Mouse (Mus musculus): Measurements from ENCODE around the gene Irs2. TPM values are rescaled to one million over a fixed set of nuclear protein-coding genes. Genes with fewer than 3 reads are reported as not detected.

Irs2 gene
- polyA plus RNA-seq, 1 experiment from 2014 or later: 5.4 TPM

DNA sequence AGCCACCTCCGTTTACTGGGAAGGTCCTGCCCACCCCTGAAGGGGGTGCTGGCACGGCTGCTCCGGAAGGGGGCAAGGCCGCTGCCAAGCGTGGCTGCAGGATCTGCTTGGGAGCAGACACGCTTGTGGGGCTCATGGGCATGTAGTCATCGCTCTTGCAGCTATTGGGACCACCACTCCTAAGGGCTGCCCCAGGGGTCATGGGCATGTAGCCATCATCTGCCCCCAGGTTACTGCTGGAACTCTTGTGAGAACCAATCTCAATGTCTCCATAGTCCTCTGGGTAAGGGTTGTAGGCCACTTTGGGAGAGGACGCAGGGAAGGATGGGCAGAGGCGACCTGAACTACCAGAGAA, 2.0 kb downstream of the Irs2 start:
- Histone ChIP-seq H3K9ac (replicated peaks; ENCODE audit: low read length) (peak overlapping the region; percentile 84), H3K27me3 (ENCODE audit: control insufficient read depth, insufficient read depth, low read length) (no peaks in the 10 kb centered on the region), H3K4me1 (ENCODE audit: control insufficient read depth, insufficient read depth, low read length) (peaks cover 69% of the 10 kb centered on the region), H3K27ac (replicated peaks; ENCODE audit: low read depth, low read length) (peak overlapping the region; percentile 5; the same call in 1 of the 2 replicates), H3K4me2 (ENCODE audit: low read length) (peak overlapping the region; percentile 83), H3K9me3 (ENCODE audit: control insufficient read depth, low read length) (no peaks in the 10 kb centered on the region), H3K4me3 (replicated peaks; ENCODE audit: low read depth, low read length) (peak overlapping the region; percentile 78), H3K36me3 (ENCODE audit: control insufficient read depth, insufficient read depth, low read length) (0 out of 2 replicates have a peak, but pooled peaks cover 7% of the 10 kb centered on the region)
- ATAC-seq (ENCODE audit: low FRiP score, low TSS enrichment) (no peak), DNase-seq (no peak)
- WGBS: 87% methylated on average over 9 of the region's 9 CpGs

DNA sequence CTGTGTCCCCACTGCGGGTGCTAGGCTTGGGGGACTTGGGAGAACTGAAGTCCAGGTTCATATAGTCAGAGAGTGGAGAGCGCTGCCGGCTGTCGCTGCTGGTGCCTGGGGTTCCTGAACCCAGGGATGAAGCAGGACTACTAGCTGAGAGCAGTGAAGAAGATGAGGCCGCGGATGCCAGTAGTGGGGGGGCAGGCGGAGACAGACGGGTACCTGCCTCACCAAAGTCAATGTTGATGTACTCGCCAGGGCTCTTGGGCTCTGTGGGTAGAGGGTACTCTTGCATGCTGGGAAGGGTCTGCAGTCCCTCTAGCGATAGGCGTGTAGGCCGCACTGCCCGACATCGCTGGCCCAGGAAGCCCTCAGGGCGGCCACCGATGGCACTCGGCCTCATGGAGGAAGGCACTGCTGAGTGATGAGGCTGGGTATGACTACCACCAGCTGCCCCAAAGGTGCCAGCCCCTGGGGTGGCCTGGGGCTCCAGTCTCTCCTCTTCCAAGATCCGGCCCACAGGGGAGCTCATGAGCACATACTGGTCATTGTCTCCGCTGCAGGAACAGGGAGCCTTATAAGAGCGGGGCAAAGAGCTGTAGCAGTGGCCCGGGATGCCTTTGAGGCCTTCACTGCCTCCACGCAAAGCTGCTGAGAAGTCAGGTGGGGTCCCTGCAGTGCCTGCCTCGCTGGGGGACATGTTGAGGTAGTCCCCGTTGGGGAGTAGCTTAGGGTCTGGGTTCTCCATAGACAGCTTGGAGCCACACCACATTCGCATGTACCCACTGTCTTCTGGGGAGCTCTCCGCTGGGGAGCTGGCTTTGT, 2.6 kb downstream of the Irs2 start:
- no peaks in the 10 kb centered on the region for H3K27me3 ChIP-seq (ENCODE audit: control insufficient read depth, insufficient read depth, low read length)
- peak overlapping the region; percentile 83 for H3K4me2 ChIP-seq (ENCODE audit: low read length)
- H3K4me3 ChIP-seq (replicated peaks; ENCODE audit: low read depth, low read length): peak overlapping the region; percentile 78
- 0 out of 2 replicates have a peak, but pooled peaks cover 7% of the 10 kb centered on the region for H3K36me3 ChIP-seq (ENCODE audit: control insufficient read depth, insufficient read depth, low read length)
- H3K4me1 ChIP-seq (ENCODE audit: control insufficient read depth, insufficient read depth, low read length): peaks cover 70% of the 10 kb centered on the region
- H3K9ac ChIP-seq (replicated peaks; ENCODE audit: low read length): peak overlapping the region; percentile 84; the same call in 1 of the 2 replicates
- H3K27ac ChIP-seq (replicated peaks; ENCODE audit: low read depth, low read length): 0 out of 2 replicates have a peak overlapping the region, but pooled peaks have one; percentile 5
- ATAC-seq (ENCODE audit: low FRiP score, low TSS enrichment): no peak
- 79% methylated on average over 26 of the region's 26 CpGs for WGBS
- H3K9me3 ChIP-seq (ENCODE audit: control insufficient read depth, low read length): no peaks in the 10 kb centered on the region
- DNase-seq: no peak

DNA sequence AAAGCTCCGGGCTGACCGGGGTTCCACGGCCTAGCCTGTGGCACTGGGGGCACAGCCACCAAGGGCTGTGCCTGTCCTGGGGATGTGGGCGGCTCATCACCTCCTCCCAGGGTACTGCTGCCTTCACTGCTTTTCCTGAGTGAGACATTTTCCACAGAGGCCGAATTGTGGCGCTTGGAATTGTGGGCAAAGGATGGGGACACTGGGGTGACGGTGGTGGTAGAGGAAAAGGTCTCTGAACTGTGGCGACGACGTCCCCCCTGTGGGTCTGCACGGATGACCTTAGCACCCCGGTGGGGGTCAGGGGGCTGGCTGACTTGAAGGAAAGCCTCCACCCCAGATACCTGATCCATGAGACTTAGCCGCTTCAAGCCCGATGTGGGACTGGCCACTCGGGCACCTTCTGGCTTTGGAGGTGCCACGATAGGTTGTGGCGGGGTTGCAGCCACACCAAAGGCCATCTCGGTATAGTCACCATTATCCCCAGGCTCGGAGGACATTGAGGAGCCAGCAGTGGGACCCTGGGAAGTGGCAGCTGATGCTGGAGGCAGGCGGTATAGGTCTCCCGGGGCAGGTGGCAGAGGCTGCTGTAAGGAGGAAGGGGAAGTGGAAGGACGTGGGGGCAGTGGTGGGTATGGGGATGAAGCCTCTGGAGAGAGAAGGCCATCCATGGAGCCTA, 3.3 kb downstream of the Irs2 start:
- DNase-seq: no peak
- Histone ChIP-seq H3K4me2 (ENCODE audit: low read length) (peak overlapping the region; percentile 83), H3K4me3 (replicated peaks; ENCODE audit: low read depth, low read length) (peak overlapping the region; percentile 78), H3K4me1 (ENCODE audit: control insufficient read depth, insufficient read depth, low read length) (peaks cover 70% of the 10 kb centered on the region), H3K9me3 (ENCODE audit: control insufficient read depth, low read length) (no peaks in the 10 kb centered on the region), H3K36me3 (ENCODE audit: control insufficient read depth, insufficient read depth, low read length) (0 out of 2 replicates have a peak, but pooled peaks cover 7% of the 10 kb centered on the region), H3K9ac (replicated peaks; ENCODE audit: low read length) (peak overlapping the region; percentile 60; the same call in 1 of the 2 replicates), H3K27me3 (ENCODE audit: control insufficient read depth, insufficient read depth, low read length) (no peaks in the 10 kb centered on the region), H3K27ac (replicated peaks; ENCODE audit: low read depth, low read length) (no peak overlapping the region)
- ATAC-seq (ENCODE audit: low FRiP score, low TSS enrichment): no peak
- WGBS: 70% methylated on average over 21 of the region's 22 CpGs

DNA sequence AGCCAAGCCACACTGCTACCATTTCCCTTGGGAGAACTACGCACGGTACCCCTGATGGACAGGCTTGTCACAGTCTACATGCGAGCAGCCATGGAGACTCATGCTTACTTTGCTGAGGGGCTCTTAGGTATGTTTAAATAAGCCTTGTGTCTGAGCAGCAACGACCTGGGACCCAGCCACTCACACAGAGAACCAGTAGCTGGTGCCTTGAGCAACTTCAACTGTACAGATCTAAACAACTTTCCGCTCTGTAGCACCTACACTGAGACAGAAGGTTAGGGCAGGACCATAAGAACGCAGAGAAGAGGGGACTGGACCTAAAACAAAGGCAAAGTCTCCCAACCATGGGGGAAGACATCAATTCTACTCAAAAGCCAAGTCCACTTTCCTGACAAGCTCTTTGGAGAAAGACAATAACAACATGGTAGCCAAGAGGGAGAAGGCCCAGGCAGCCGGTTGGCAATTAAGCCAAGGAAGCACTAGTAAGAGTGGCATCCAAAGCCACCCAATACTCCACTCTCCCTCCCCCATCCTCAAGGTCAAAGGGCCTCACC, 4.3 kb downstream of the Irs2 start:
- no peak for ATAC-seq (ENCODE audit: low FRiP score, low TSS enrichment)
- DNase-seq: peak; percentile 37
- Histone ChIP-seq H3K9me3 (ENCODE audit: control insufficient read depth, low read length) (no peaks in the 10 kb centered on the region), H3K4me3 (replicated peaks; ENCODE audit: low read depth, low read length) (peak overlapping the region; percentile 78), H3K36me3 (ENCODE audit: control insufficient read depth, insufficient read depth, low read length) (0 out of 2 replicates have a peak, but pooled peaks cover 7% of the 10 kb centered on the region), H3K4me2 (ENCODE audit: low read length) (peak overlapping the region; percentile 83), H3K27ac (replicated peaks; ENCODE audit: low read depth, low read length) (0 out of 2 replicates have a peak overlapping the region, but pooled peaks have one; percentile 13), H3K9ac (replicated peaks; ENCODE audit: low read length) (peak overlapping the region; percentile 60), H3K4me1 (ENCODE audit: control insufficient read depth, insufficient read depth, low read length) (peaks cover 77% of the 10 kb centered on the region), H3K27me3 (ENCODE audit: control insufficient read depth, insufficient read depth, low read length) (no peaks in the 10 kb centered on the region)
- 27% methylated on average over 7 of the region's 7 CpGs for WGBS

DNA sequence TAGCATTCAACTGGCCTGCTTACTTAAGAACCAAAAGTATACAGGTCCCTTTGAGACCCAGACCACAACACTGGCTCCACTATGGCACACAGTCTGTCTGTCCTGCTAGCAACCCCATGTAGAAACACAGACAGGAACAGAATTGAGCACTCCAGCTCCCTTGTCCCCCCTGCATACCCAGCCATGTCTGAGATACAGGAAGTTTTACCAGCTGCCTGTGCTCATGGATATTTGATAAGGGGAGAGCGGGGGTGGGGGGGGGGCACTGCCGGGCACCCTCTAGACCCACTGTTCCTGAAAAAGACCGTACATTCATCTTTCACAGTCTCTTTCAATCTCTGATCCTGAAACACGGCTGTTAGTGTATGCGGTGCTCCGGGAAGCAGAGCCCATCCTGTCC, 5.0 kb downstream of the Irs2 start:
- Histone ChIP-seq H3K9me3 (ENCODE audit: control insufficient read depth, low read length) (no peaks in the 10 kb centered on the region), H3K4me1 (ENCODE audit: control insufficient read depth, insufficient read depth, low read length) (peaks cover 77% of the 10 kb centered on the region), H3K4me3 (replicated peaks; ENCODE audit: low read depth, low read length) (peak overlapping the region; percentile 78), H3K27me3 (ENCODE audit: control insufficient read depth, insufficient read depth, low read length) (no peaks in the 10 kb centered on the region), H3K4me2 (ENCODE audit: low read length) (peak overlapping the region; percentile 83), H3K27ac (replicated peaks; ENCODE audit: low read depth, low read length) (0 out of 2 replicates have a peak overlapping the region, but pooled peaks have one; percentile 13), H3K36me3 (ENCODE audit: control insufficient read depth, insufficient read depth, low read length) (0 out of 2 replicates have a peak, but pooled peaks cover 7% of the 10 kb centered on the region), H3K9ac (replicated peaks; ENCODE audit: low read length) (peak overlapping the region; percentile 60)
- DNase-seq (no peak), ATAC-seq (ENCODE audit: low FRiP score, low TSS enrichment) (no peak)
- WGBS: 33% methylated on average over 6 of the region's 6 CpGs

DNA sequence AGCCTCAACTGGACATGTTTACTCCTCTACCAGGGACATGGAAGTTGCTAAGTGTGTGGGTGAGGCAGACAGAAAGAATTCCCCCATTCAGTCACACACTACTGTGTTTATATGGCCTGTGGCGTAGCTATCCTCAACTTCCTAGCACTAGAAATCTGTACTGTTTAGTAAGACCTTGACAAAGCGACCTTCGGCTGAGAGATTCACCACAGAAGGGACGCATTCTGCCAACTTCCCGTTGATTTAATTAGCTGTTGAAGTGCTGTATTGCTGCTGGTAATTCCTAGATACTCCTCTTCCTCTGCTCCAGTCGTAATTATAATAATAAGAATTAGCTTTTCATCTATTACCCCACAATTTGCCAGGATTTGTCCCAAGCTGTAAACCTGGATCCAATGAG, 5.4 kb downstream of the Irs2 start:
- no peaks in the 10 kb centered on the region for H3K9me3 ChIP-seq (ENCODE audit: control insufficient read depth, low read length)
- peak overlapping the region; percentile 6; the same call in 1 of the 2 replicates for H3K27ac ChIP-seq (replicated peaks; ENCODE audit: low read depth, low read length)
- no peak for ATAC-seq (ENCODE audit: low FRiP score, low TSS enrichment)
- peak overlapping the region; percentile 60 for H3K9ac ChIP-seq (replicated peaks; ENCODE audit: low read length)
- no peaks in the 10 kb centered on the region for H3K27me3 ChIP-seq (ENCODE audit: control insufficient read depth, insufficient read depth, low read length)
- H3K4me3 ChIP-seq (replicated peaks; ENCODE audit: low read depth, low read length): peak overlapping the region; percentile 78
- H3K36me3 ChIP-seq (ENCODE audit: control insufficient read depth, insufficient read depth, low read length): 0 out of 2 replicates have a peak, but pooled peaks cover 7% of the 10 kb centered on the region
- 19% methylated on average over 6 of the region's 6 CpGs for WGBS
- peak overlapping the region; percentile 83 for H3K4me2 ChIP-seq (ENCODE audit: low read length)
- H3K4me1 ChIP-seq (ENCODE audit: control insufficient read depth, insufficient read depth, low read length): peaks cover 77% of the 10 kb centered on the region
- DNase-seq: peak; percentile 35

DNA sequence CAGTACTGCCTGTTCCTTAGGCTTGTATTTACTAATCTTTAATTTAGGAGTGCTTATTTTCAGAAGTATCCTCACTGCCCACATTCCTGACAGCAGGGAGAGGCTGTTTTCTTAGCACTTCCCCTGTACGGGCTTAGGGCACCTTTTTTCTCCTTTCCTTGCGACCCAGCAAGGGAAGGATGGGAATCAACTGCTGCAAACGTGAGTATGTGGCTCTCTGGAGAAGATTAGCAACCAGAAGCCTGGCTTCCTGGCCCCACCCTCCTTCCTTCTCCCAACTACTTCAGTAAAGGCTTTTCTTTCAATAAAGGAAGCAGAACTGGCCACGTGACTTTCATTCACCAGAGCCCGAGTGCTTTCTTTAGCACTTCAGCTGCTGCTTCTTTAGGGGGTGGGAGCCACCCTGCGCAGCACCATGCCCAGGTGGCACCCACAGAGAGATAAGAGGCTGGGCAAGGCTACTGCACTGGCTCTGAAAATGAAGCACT, 7.2 kb downstream of the Irs2 start:
- 5% methylated on average over 6 of the region's 6 CpGs for WGBS
- Histone ChIP-seq H3K27me3 (ENCODE audit: control insufficient read depth, insufficient read depth, low read length) (no peaks in the 10 kb centered on the region), H3K9ac (replicated peaks; ENCODE audit: low read length) (peak overlapping the region; percentile 47), H3K27ac (replicated peaks; ENCODE audit: low read depth, low read length) (peak overlapping the region; percentile 53), H3K4me1 (ENCODE audit: control insufficient read depth, insufficient read depth, low read length) (peaks cover 70% of the 10 kb centered on the region), H3K36me3 (ENCODE audit: control insufficient read depth, insufficient read depth, low read length) (0 out of 2 replicates have a peak, but pooled peaks cover 7% of the 10 kb centered on the region), H3K4me2 (ENCODE audit: low read length) (peak overlapping the region; percentile 83), H3K4me3 (replicated peaks; ENCODE audit: low read depth, low read length) (peak overlapping the region; percentile 78), H3K9me3 (ENCODE audit: control insufficient read depth, low read length) (no peaks in the 10 kb centered on the region)
- peak; percentile 69 for DNase-seq
- no peak for ATAC-seq (ENCODE audit: low FRiP score, low TSS enrichment)

DNA sequence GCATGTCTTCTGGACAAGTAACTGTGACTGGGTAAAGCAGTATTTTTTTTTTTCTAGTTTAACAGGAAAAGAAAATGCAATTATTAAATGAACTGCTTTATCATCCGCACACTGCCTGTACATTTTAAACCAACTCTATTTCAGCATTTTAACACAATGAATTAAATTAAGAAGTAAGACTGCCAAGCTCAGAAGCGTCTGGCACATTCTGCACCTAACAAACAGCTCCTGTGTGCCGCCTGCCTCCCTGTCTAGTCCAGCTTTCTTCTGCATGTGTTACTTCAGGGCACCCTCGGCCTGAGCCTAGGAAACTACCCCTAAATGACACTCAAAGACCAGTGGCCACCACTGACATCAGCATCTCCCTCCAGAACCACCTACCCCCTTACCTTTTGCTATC, 8.7 kb downstream of the Irs2 start:
- no peak for DNase-seq
- ATAC-seq (ENCODE audit: low FRiP score, low TSS enrichment): no peak
- 56% methylated on average over 4 of the region's 4 CpGs for WGBS
- peak overlapping the region; percentile 47; the same call in 1 of the 2 replicates for H3K9ac ChIP-seq (replicated peaks; ENCODE audit: low read length)
- 0 out of 2 replicates have a peak, but pooled peaks cover under 1% of the 10 kb centered on the region for H3K36me3 ChIP-seq (ENCODE audit: control insufficient read depth, insufficient read depth, low read length)
- peaks cover 54% of the 10 kb centered on the region for H3K4me1 ChIP-seq (ENCODE audit: control insufficient read depth, insufficient read depth, low read length)
- no peaks in the 10 kb centered on the region for H3K27me3 ChIP-seq (ENCODE audit: control insufficient read depth, insufficient read depth, low read length)
- peak overlapping the region; percentile 83 for H3K4me2 ChIP-seq (ENCODE audit: low read length)
- H3K27ac ChIP-seq (replicated peaks; ENCODE audit: low read depth, low read length): no peak overlapping the region; the same call in 1 of the 2 replicates
- H3K4me3 ChIP-seq (replicated peaks; ENCODE audit: low read depth, low read length): no peak overlapping the region
- H3K9me3 ChIP-seq (ENCODE audit: control insufficient read depth, low read length): no peaks in the 10 kb centered on the region

Data from midbrain, embryonic 14.5 days (tissue).